Mouse (Mus musculus) megakaryocyte, embryonic 14.5 days (primary cell): ENCODE results near the gene Dck. TPM values are rescaled to one million over a fixed set of nuclear protein-coding genes. Genes with fewer than 3 reads are reported as not detected.

Experiments
- H3K27me3 ChIP-seq: replicated peaks from 2 replicates; pipeline ENCODE3; 2012; ENCODE audit warnings: inconsistent platforms
- H3K36me3 ChIP-seq: replicated peaks from 2 replicates; pipeline ENCODE3; 2012; ENCODE audit warnings: low read length, inconsistent platforms, mixed read lengths
- H3K4me1 ChIP-seq: 2 replicates; pipeline ENCODE4 v1.6.1; 2012; ENCODE audit warnings: inconsistent platforms
- H3K4me3 ChIP-seq: replicated peaks from 2 replicates; pipeline ENCODE3; 2012; ENCODE audit warnings: moderate library complexity, mild to moderate bottlenecking, inconsistent platforms
- H3K9me3 ChIP-seq: 2 replicates; pipeline ENCODE4 v1.6.1; 2012; ENCODE audit warnings: inconsistent platforms
- FLI1 ChIP-seq: IDR thresholded peaks from 2 replicates; pipeline ENCODE4 v1.6.1; 2012; ENCODE audit warnings: low read length, inconsistent platforms, mixed read lengths
- GATA1 ChIP-seq: IDR thresholded peaks from 3 replicates; pipeline ENCODE4 v1.6.1; 2012; ENCODE audit warnings: mixed read lengths, low read length, inconsistent platforms, borderline replicate concordance
- polyA plus RNA-seq: library from polyadenylated mRNA; stranded (reverse); fragments of >175 nt; gene quantifications from 2 replicates; pipeline ENCODE4 v1.2.3, GENCODE M21; 2012; ENCODE audit warnings: low replicate concordance; ENCODE audit not compliant: insufficient read depth

The Dck gene
- polyA plus RNA-seq, 1 experiment, result 1.5 TPM

DNA sequence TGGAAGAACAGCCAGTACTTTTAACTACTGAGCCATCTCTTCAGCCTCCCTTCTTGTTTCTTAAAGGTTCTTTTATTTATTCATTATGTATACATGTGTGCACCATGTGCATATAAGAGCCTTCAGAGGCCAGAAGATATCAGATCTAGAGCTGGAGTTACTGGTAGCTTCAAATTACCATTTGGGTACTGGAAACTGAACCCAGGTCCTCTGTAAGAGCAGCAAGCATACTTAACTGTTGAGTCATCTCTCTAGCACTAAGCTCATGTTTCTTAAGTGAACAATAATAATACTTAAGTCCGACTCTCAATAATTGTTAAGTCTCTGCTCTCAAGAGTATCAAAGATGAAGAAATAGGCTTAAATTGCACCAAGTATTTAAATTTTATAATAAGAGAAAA lies 17.0 kb upstream of the Dck start:
- H3K36me3 ChIP-seq, result peaks cover 95% of the 10 kb centered on the region
- peaks cover 29% of the 10 kb centered on the region for H3K4me1 ChIP-seq
- H3K4me3 ChIP-seq, result no peak overlapping the region
- TF ChIP-seq FLI1, result no peak
- TF ChIP-seq GATA1, result no peak
- H3K9me3 ChIP-seq, result no peaks in the 10 kb centered on the region
- H3K27me3 ChIP-seq, result no peaks in the 10 kb centered on the region

DNA sequence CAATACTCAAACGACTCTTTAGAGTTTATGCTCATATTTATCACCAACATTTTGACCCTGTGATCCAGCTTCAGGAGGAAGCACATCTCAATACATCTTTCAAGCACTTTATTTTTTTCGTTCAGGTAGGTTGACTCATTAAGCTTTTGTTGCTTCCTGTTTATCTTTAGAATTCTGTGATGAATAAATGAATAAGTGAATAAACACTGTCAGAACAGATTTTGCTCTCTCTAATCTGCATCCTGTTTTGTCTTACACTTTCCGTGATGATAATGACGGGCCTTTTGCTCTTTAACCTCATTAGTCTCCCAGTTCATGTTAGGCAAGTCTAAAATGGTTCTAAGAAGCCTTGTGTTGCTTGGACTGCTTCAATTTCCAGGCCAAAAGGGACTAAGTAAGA lies 11.6 kb upstream of the Dck start:
- H3K4me3 ChIP-seq, result no peak overlapping the region
- H3K27me3 ChIP-seq, result no peaks in the 10 kb centered on the region
- no peaks in the 10 kb centered on the region; the same call in 1 of the 2 replicates for H3K4me1 ChIP-seq
- no peak for TF ChIP-seq FLI1
- TF ChIP-seq GATA1, result no peak
- peaks cover 96% of the 10 kb centered on the region for H3K36me3 ChIP-seq
- no peaks in the 10 kb centered on the region for H3K9me3 ChIP-seq

DNA sequence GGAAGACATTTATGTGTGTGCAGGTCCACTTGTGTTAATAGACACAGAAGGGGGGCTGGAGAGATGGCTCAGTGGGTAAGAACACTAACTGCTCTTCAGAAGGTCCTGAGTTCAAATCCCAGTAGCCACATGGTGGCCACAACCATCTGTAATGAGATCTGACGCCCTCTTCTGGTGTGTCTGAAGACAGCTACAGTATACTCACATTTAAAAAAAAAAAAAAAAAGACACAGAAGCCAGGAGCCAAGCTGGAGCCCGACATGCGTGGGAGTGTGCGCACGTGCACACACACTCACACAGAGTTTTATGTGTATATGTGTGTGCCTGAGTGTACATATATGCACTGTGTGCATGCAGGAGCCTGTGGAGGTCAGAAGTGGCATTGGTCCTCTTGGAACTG lies 2.2 kb upstream of the Dck start:
- Histone ChIP-seq H3K27me3 (no peaks in the 10 kb centered on the region), H3K4me1 (peaks cover 51% of the 10 kb centered on the region), H3K36me3 (peaks cover 78% of the 10 kb centered on the region), H3K4me3 (no peak overlapping the region), H3K9me3 (no peaks in the 10 kb centered on the region)
- TF ChIP-seq FLI1, result no peak
- no peak for TF ChIP-seq GATA1

DNA sequence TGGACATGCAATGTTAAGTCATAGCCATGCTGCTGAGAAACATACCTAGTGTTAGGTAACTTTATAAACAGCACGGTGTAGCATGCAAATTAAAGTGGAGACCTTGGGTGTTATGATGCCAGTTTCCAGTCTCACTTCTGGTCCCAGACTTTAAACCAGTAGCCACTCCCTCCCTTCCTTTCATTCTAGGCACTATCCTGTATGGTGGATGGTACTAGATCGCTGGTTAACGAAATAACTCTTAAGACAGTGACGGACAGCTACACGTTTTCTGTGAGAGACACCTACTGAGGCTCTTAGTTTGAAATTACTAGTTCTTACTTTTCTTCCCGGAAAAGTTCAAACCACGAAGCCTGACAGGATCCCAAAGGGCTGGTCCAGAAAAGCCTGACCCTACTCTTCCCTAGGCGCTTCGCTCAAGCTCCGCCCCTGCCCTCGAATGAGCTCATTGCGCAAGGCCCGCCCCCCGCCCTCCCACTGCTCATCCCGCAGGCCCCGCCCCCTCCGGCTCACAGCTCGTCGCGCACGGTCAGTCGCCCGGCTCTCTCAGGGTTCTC lies 288 bp upstream of the Dck start:
- H3K36me3 ChIP-seq, result peaks cover 77% of the 10 kb centered on the region

GRCm38 (mm10) chr5:88765587-88765986 lies 791 bp downstream of the Dck start:
- TF ChIP-seq GATA1 (no peak), FLI1 (no peak)
- no peaks in the 10 kb centered on the region for H3K27me3 ChIP-seq
- peaks cover 77% of the 10 kb centered on the region for H3K36me3 ChIP-seq
- peak overlapping the region; percentile 97 for H3K4me3 ChIP-seq
- H3K9me3 ChIP-seq, result no peaks in the 10 kb centered on the region
- H3K4me1 ChIP-seq, result peaks cover 67% of the 10 kb centered on the region

More for the DNA sequence above, 288 bp upstream of the Dck start:
- Histone ChIP-seq H3K4me1 (peaks cover 61% of the 10 kb centered on the region), H3K4me3 (peak overlapping the region; percentile 97), H3K9me3 (no peaks in the 10 kb centered on the region), H3K27me3 (no peaks in the 10 kb centered on the region)
- TF ChIP-seq GATA1 (no peak), FLI1 (no peak)

- no peaks in the 10 kb centered on the region for H3K27me3 ChIP-seq
- H3K4me1 ChIP-seq, result peaks cover 67% of the 10 kb centered on the region
- peak overlapping the region; percentile 97 for H3K4me3 ChIP-seq
- no peaks in the 10 kb centered on the region for H3K9me3 ChIP-seq
- peaks cover 75% of the 10 kb centered on the region for H3K36me3 ChIP-seq
- TF ChIP-seq GATA1, result no peak
- TF ChIP-seq FLI1, result no peak
Measured at GRCm38 (mm10) chr5:88766121-88766520, 1.3 kb downstream of the Dck start.

DNA sequence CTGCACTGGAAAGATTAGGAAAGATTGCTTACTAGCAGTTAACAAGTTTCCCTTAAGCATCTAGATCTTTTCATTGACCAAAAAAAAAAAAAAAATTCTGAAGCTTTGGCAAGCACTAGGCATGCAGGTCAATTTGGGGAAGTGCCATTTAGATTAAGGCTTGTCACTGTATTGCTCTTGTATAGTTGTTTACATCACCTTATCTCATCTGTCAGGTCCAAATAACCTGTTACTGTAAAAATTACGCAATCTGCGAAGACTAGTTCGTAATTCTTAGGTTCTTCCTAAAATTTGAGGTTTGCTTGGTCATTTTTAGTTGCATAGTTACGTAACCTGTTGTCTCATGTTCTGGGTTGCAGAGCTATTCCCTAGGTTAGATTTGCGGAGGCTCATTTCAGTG lies 2.1 kb downstream of the Dck start:
- Histone ChIP-seq H3K4me3 (peak overlapping the region; percentile 40), H3K4me1 (peaks cover 70% of the 10 kb centered on the region), H3K36me3 (peaks cover 76% of the 10 kb centered on the region)

GRCm38 (mm10) chr5:88768201-88768600 lies 3.4 kb downstream of the Dck start:
- no peaks in the 10 kb centered on the region for H3K27me3 ChIP-seq
- H3K4me1 ChIP-seq, result peaks cover 66% of the 10 kb centered on the region
- TF ChIP-seq FLI1 (no peak), GATA1 (no peak)
- no peaks in the 10 kb centered on the region for H3K9me3 ChIP-seq
- peaks cover 78% of the 10 kb centered on the region for H3K36me3 ChIP-seq
- H3K4me3 ChIP-seq, result no peak overlapping the region

More for the DNA sequence above, 2.1 kb downstream of the Dck start:
- Histone ChIP-seq H3K27me3 (no peaks in the 10 kb centered on the region), H3K9me3 (no peaks in the 10 kb centered on the region)
- no peak for TF ChIP-seq GATA1
- no peak for TF ChIP-seq FLI1

- TF ChIP-seq FLI1, result no peak
- no peak for TF ChIP-seq GATA1
- peaks cover 94% of the 10 kb centered on the region for H3K36me3 ChIP-seq
- H3K9me3 ChIP-seq, result no peaks in the 10 kb centered on the region
- no peak overlapping the region for H3K4me3 ChIP-seq
- no peaks in the 10 kb centered on the region for H3K27me3 ChIP-seq
- peaks cover 27% of the 10 kb centered on the region for H3K4me1 ChIP-seq
Measured at GRCm38 (mm10) chr5:88782072-88782765, 17.4 kb downstream of the Dck start.

GRCm38 (mm10) chr5:88785059-88785458 lies 20.3 kb downstream of the Dck start:
- no peak for TF ChIP-seq GATA1
- no peak for TF ChIP-seq FLI1
- Histone ChIP-seq H3K4me3 (no peak overlapping the region), H3K9me3 (no peaks in the 10 kb centered on the region), H3K36me3 (peaks cover 73% of the 10 kb centered on the region), H3K4me1 (peaks cover 27% of the 10 kb centered on the region), H3K27me3 (no peaks in the 10 kb centered on the region)
